Mouse (Mus musculus): ENCODE results near the gene Arl15. TPM values are rescaled to one million over a fixed set of nuclear protein-coding genes. Genes with fewer than 3 reads are reported as not detected.

The Arl15 gene
- total and polyA plus RNA-seq, 2 experiments from 2014 or later, result 13.6 to 32.6 TPM

GRCm38 (mm10) chr13:113762766-113763516 is 31.4 kb upstream of the Arl15 start:
- no peaks in the 10 kb centered on the region for H3K9me3 ChIP-seq (ENCODE audit: low read length)
- H3K27ac ChIP-seq, result no peak overlapping the region
- H3K9ac ChIP-seq (replicated peaks; ENCODE audit: low read length), result no peak overlapping the region
- DNase-seq (ENCODE audit: low spot score) (no peak), ATAC-seq (no peak)
- no peaks in the 10 kb centered on the region for H3K27me3 ChIP-seq (ENCODE audit: insufficient read depth, low read length)
- H3K4me2 ChIP-seq (ENCODE audit: low read depth, low read length), result no peak overlapping the region
- no peaks in the 10 kb centered on the region for H3K36me3 ChIP-seq (ENCODE audit: insufficient read depth, low read length)
- WGBS, result 89% methylated on average over 14 of the region's 14 CpGs
- TF ChIP-seq CTCF (IDR thresholded peaks at IDR 0.05; ENCODE audit: low read depth), result no peak
- no peaks in the 10 kb centered on the region for H3K4me1 ChIP-seq (ENCODE audit: insufficient read depth, low read length)
- H3K4me3 ChIP-seq (ENCODE audit: low read length), result no peak overlapping the region

GRCm38 (mm10) chr13:113765411-113765810 is 28.9 kb upstream of the Arl15 start:
- H3K27me3 ChIP-seq (ENCODE audit: insufficient read depth, low read length), result no peaks in the 10 kb centered on the region
- peak; percentile 34 for DNase-seq (ENCODE audit: low spot score)
- 38% methylated on average over 3 of the region's 3 CpGs for WGBS
- no peaks in the 10 kb centered on the region for H3K36me3 ChIP-seq (ENCODE audit: insufficient read depth, low read length)
- no peaks in the 10 kb centered on the region for H3K9me3 ChIP-seq (ENCODE audit: low read length)
- no peak overlapping the region for H3K9ac ChIP-seq (replicated peaks; ENCODE audit: low read length)
- no peaks in the 10 kb centered on the region for H3K4me1 ChIP-seq (ENCODE audit: insufficient read depth, low read length)
- no peak for ATAC-seq
- no peak overlapping the region for H3K4me2 ChIP-seq (ENCODE audit: low read depth, low read length)
- H3K4me3 ChIP-seq (ENCODE audit: low read length), result no peak overlapping the region
- no peak overlapping the region for H3K27ac ChIP-seq
- TF ChIP-seq CTCF (IDR thresholded peaks at IDR 0.05; ENCODE audit: low read depth), result no peak

- no peak overlapping the region for H3K4me2 ChIP-seq (ENCODE audit: low read depth, low read length)
- H3K27ac ChIP-seq, result no peak overlapping the region
- H3K9me3 ChIP-seq (ENCODE audit: low read length), result no peaks in the 10 kb centered on the region
- TF ChIP-seq CTCF (IDR thresholded peaks at IDR 0.05; ENCODE audit: low read depth), result no peak
- no peak for DNase-seq (ENCODE audit: low spot score)
- H3K36me3 ChIP-seq (ENCODE audit: insufficient read depth, low read length), result no peaks in the 10 kb centered on the region
- no peak overlapping the region for H3K9ac ChIP-seq (replicated peaks; ENCODE audit: low read length)
- ATAC-seq, result no peak
- no peaks in the 10 kb centered on the region for H3K4me1 ChIP-seq (ENCODE audit: insufficient read depth, low read length)
- H3K27me3 ChIP-seq (ENCODE audit: insufficient read depth, low read length), result no peaks in the 10 kb centered on the region
- H3K4me3 ChIP-seq (ENCODE audit: low read length), result no peak overlapping the region
- WGBS, result 94% methylated on average over 3 of the region's 3 CpGs
Measured at GRCm38 (mm10) chr13:113769829-113770228, 24.5 kb upstream of the Arl15 start.

GRCm38 (mm10) chr13:113770340-113770739 is 24.0 kb upstream of the Arl15 start:
- H3K4me1 ChIP-seq (ENCODE audit: insufficient read depth, low read length), result no peaks in the 10 kb centered on the region
- 96% methylated on average over 5 of the region's 5 CpGs for WGBS
- no peaks in the 10 kb centered on the region for H3K9me3 ChIP-seq (ENCODE audit: low read length)
- H3K4me3 ChIP-seq (ENCODE audit: low read length), result no peak overlapping the region
- no peak overlapping the region for H3K4me2 ChIP-seq (ENCODE audit: low read depth, low read length)
- no peak overlapping the region for H3K9ac ChIP-seq (replicated peaks; ENCODE audit: low read length)
- no peak for ATAC-seq
- no peaks in the 10 kb centered on the region for H3K36me3 ChIP-seq (ENCODE audit: insufficient read depth, low read length)
- TF ChIP-seq CTCF (IDR thresholded peaks at IDR 0.05; ENCODE audit: low read depth), result no peak
- H3K27ac ChIP-seq, result no peak overlapping the region
- DNase-seq (ENCODE audit: low spot score), result no peak
- no peaks in the 10 kb centered on the region for H3K27me3 ChIP-seq (ENCODE audit: insufficient read depth, low read length)

GRCm38 (mm10) chr13:113771340-113771739 is 23.0 kb upstream of the Arl15 start:
- ATAC-seq (no peak), DNase-seq (ENCODE audit: low spot score) (no peak)
- Histone ChIP-seq H3K9me3 (ENCODE audit: low read length) (no peaks in the 10 kb centered on the region), H3K36me3 (ENCODE audit: insufficient read depth, low read length) (no peaks in the 10 kb centered on the region), H3K9ac (replicated peaks; ENCODE audit: low read length) (no peak overlapping the region), H3K4me2 (ENCODE audit: low read depth, low read length) (no peak overlapping the region), H3K27ac (no peak overlapping the region), H3K27me3 (ENCODE audit: insufficient read depth, low read length) (no peaks in the 10 kb centered on the region), H3K4me1 (ENCODE audit: insufficient read depth, low read length) (no peaks in the 10 kb centered on the region), H3K4me3 (ENCODE audit: low read length) (no peak overlapping the region)
- WGBS, result 24% methylated on average over 1 of the region's 1 CpGs
- TF ChIP-seq CTCF (IDR thresholded peaks at IDR 0.05; ENCODE audit: low read depth), result no peak

- Histone ChIP-seq H3K9me3 (ENCODE audit: low read length) (no peaks in the 10 kb centered on the region), H3K27me3 (ENCODE audit: insufficient read depth, low read length) (no peaks in the 10 kb centered on the region), H3K9ac (replicated peaks; ENCODE audit: low read length) (no peak overlapping the region), H3K27ac (no peak overlapping the region), H3K36me3 (ENCODE audit: insufficient read depth, low read length) (no peaks in the 10 kb centered on the region), H3K4me1 (ENCODE audit: insufficient read depth, low read length) (no peaks in the 10 kb centered on the region), H3K4me2 (ENCODE audit: low read depth, low read length) (no peak overlapping the region), H3K4me3 (ENCODE audit: low read length) (no peak overlapping the region)
- no peak for DNase-seq (ENCODE audit: low spot score)
- WGBS, result 92% methylated on average over 8 of the region's 8 CpGs
- no peak for TF ChIP-seq CTCF (IDR thresholded peaks at IDR 0.05; ENCODE audit: low read depth)
- no peak for ATAC-seq
Measured at GRCm38 (mm10) chr13:113774799-113775198, 19.5 kb upstream of the Arl15 start.

Measured in hindbrain, postnatal 0 days (tissue).